Mouse (Mus musculus) testis, postnatal 14 days (tissue): ENCODE measurements at regions not wholly inside any gene's neighbourhood (a gene's known extent, or its start where the extent isn't known, plus 50 kb on each side); places are given as distances from the start of the nearest gene placed in this dataset.

Source experiments
- DNase-seq: peaks from one replicate; pipeline ENCODE4 v3.0.0; 2021; ENCODE audit warnings: low spot score

DNA sequence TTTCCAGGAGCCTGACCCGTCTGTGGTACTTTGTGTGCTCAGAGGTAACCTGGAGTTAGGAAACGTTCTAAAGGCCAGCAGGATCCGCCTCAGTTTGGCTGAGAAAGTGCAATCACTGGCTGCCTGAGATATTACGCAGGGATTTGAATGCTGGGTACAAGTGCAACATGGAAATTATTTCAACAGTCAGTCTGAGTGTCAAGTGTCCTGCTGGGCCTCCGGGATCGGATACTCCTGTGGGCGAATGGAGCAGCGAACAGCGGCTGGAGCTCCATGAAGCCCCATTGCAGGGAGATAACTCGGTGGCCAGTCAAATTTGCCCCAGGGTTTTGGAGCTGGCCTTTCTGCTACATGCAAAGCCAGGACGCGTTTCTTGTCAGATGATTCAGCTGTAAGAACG lies 332.4 kb downstream of the Foxo1 start:
- no peak for DNase-seq

DNA sequence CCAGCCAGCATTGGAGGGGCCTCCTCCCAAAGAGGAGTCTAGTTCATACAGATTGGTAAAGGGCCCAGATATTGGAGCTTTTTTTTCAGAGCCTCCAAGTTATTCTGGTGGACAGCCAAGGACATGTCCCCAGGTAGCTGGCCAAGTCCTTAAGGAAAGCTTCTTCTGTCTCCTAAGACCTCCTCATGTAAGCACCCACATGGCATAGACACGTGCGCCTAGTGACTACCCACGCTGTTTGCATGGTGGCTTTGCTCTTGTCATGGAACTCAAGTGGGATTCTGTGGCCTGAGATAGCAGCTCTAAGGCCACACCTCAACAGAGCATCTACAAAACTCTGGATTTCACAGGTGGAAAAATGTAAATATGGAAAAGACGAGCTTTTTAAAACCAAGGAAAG lies 332.0 kb downstream of the Foxo1 start:
- no peak for DNase-seq

DNA sequence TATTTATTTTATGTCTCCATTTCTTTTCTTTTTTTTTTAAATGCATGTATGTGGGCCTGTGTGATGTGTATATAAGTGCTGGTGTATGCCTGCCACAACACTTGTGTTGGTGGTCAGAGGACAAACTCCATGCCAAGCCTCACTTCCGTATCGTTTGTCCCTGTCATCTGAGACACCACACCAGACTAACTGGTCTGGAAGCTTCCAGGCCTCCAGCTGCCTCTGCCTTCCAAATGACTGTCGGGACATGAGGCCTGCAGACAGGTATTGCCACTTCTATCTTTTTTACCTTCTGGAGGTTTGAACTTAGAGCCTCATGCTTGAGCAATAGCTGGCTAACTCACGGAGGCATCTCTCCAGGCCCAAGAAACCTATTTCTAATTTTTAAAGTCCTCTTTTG lies 318.3 kb downstream of the Foxo1 start:
- no peak for DNase-seq

DNA sequence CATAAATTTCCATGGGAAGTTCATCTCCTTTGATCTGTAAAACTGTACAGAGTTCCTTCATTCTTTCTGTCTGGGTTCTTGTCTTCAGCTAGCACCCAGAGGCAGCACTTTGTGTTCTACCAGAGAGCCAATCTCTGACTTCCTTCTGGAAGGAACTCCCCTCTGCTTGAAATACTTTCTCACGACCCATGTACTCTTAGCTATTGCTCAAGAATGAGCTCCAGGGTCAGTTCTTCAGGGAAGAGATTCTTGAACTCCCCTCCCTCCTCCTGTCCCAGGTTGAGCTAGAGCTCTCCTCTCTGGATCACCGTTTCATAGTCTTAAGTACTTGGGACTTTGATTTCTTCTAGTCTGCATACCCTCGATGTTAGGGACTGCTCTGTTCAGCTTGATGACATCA lies 311.8 kb downstream of the Foxo1 start:
- DNase-seq: no peak

DNA sequence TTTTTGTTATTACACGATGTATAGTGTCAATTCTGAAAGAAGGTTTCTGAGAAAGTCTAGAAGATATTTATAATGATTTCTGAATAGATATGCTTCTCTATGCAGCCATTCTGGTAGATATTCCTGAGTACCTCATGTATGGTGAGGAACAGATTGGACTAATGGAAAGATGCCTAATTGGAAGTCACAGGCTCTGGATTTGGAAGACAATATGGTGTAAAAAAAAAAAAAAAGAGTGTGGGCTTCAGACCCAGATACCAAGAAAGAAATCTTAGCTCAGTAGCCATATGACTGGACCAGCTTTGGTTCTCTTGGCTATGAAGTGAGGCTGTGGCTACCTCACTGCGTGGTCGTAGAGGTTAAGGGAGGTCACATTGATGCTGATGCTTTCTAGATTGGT lies 311.0 kb downstream of the Foxo1 start:
- no peak for DNase-seq

DNA sequence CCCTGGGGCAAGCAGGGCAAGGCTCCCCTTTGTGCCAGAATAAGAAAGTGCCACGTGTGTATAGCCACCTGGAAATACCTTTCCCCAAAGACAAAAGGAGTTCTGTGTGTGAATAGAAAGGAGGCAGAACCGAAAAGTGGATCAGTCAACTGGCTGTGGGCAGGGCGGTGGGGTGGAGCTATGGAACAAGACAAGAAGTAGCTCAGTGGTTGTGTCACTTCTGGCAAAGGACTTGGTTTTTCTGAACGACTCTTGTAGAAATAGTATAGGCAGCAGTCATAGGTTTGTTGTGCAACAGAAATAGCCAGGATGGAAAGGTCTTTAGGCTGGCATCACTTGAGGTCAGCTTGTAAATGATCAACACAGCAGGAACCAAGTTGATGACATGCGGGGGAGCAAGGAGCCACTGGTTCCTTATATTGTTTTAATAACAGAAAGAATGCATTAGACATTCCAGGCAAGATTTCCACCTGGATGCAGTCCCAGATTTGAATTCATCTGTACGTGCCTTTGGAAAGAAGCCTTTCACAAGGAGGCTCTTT lies 308.6 kb downstream of the Foxo1 start:
- no peak for DNase-seq

DNA sequence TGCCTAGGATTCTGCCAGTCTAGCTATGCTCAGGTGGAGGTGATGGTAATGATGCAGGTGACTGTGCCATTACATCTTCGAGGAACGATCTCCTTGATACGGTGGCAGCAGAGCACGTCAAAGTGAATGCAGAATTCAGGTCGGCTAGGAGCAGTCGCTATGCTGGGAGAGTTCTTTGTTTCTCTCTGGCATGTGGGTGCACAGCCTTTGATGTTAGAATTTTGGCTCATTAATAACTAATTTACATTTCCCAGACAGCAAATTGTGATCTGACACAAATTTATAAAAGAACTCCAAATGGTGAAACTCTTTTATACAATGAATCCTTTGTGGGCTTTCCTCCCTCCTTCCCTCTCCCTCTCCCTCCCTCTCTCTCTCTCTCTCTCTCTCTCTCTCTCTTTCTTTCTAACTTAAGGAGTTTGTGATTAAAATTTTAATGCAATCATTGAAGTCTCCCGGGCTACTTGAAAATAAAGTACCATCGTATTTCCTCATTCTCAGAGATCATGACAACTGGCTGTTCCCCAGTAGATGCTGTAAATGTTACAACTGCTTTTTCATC lies 307.2 kb downstream of the Foxo1 start:
- DNase-seq: no peak

DNA sequence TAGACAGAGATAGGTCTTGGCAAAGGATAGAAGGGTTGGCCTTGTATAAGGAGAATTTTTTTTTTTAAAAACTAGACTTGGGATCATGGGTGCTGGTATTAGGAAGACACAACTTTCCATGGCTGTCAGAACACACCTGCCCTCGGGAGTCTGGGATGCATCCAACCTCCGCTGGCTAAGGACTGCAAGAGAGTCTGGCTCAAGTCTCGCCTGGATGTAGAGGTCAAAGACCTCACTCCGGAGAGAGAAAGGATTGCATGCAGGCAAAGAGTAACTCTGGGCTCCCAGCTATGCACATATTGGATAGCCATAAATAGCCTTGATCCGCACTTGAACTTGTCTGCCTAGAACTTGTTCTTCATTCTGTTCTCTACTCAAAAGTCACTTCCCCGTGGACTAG lies 306.2 kb downstream of the Foxo1 start:
- DNase-seq: no peak

DNA sequence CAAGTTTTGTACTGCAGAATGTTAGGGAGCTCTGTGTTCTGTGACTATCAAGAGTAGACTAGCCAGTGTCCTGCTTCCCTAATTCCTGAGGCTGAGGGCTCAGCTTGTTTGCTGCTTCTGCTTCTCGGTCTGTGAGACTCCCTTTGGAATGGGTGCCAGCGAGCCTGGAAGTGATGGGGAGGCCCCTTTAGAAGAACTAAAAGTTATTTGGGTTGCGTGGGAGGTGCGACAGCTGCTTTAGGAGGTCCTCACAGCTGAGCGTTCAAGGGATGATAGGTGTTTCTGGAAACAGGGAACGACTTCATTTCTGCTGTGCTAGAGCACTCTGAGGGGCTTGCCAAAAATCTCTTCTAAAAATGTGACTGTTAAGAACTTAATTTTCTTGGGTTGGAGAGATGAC lies 305.7 kb downstream of the Foxo1 start:
- DNase-seq: peak; percentile 25

DNA sequence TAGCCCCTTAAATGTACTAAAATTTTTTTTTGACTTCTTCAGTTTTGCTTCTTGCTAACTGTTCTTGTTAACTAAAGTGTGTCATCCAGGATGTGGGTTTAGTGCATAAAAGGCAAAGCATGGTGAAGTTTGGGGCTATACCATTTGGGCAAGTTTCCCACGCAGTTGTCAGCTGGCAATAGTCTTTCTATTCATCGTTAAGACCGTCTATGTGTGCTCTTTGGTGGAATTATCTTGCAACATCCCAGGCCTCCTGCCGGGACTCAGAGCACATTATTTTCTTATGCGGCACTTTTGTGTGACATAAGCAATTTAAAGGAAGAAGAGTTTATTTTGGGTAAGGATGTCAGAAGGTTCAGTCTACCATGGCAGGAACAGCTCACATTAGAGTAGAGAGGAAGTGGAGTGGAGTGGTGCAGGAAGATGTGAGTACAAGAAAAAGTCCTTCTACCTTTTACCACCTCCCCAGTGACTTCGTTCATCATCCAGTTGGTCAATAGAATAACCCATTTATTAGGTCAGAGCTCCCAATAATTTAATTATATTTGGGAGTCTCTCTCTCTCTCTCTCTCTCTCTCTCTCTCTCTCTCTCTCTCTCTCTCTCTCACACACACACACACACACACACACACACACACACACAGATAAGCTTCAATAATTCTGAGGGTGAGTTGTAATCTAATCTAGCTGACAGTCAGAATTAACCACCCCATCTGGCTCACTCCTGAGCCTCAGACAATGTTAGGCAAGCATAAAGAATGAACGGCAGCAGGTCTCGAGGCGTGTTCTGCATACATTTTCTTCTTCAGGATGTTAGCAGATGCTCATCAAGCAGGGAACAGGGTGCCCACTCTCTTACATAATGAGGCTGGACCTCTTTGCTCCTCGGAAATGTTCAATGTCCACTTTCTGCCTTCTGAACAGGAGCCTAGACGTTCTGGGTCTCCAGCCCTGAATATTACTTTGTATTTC lies 304.7 kb downstream of the Foxo1 start:
- no peak for DNase-seq

DNA sequence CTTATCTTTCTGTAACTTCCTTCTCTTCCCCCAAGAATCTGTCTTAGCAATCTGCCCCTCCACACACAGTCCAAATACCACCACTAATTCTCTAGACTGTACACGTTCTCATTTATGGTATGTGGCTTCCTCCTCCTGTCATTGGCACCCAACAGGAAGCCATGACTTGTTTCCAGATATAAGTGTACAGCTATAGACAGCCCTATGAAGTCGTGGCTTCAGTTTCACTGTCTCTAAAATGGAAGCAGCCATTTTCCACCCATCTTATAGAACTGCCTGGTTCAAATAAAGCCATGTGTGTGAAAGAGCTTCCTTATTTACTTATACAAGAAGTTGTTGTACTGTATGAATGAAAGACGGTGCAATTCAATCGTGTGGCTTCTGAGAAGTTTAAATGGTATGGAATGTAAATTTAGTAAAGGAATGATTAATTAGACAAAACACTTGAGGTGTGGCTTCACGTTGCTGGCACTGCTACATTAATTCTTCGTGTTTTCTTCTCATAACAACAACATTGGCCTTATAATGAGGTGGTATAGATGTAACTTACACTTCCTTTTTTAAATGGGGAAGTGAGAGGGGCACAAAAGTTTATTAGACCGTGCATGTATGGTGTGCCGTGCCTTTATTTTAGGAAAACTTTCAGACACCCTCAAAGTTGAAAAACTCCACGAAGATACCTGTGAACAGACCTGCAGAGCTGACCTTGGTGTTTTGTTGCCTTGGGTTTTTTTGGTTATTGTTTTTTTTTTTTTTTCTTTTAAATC lies 299.7 kb downstream of the Foxo1 start:
- no peak for DNase-seq

DNA sequence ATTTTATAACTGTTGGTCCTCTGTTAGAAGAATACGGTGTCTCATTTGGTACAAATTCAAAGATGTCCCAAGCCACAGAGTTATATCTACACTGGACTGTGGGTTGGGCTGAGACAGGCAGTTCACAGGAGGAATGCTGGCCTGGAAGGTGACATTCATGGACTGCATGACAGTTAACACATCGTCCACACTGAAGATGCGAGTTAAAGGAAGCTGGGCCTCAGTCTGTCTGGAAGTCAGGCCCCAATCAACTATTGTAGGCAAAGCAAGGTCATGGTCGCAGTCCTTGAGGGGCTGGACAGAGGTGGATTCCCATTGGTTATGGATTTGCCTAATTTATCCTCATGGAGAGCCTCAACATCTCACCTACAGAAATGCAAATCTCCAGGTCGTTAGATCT lies 295.5 kb downstream of the Foxo1 start:
- no peak for DNase-seq

DNA sequence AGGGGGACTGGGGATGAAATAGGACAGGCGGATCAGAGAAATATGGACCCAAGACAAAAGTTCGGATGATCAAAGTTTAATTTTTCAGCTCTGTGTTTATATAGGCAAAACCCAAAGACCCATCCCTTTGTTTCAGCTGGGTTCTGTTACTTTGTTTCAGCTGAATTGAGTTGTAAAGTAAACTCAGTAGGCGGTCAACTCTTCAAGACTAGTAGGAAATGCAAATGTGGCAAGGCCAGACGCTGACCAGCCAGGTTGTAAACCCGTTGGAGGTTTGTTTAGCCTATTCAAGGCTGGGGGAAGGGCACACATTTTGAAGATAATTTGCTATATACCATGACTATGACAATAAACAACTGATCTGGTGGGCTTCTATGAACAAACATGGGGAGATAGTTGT lies 294.7 kb downstream of the Foxo1 start:
- DNase-seq: no peak

DNA sequence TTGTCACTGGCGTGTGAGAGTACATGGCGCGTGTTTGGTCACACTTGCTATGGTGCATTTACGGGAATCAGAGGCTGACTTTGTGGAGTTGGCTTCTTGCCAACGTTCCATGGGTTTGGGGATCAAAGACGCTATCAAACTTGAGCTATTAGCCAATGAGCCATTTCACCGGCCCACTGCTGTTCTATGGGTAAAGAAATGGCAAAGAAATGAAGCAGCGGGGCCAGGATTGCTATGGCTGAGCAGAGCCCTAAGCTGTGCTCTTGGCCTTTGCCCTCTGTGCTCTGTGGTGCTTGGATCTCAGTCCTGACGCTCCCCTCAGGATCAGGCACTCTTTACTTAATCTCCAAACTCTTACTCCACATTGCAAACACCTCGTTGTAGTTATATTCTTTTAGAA lies 291.3 kb downstream of the Foxo1 start:
- no peak for DNase-seq

DNA sequence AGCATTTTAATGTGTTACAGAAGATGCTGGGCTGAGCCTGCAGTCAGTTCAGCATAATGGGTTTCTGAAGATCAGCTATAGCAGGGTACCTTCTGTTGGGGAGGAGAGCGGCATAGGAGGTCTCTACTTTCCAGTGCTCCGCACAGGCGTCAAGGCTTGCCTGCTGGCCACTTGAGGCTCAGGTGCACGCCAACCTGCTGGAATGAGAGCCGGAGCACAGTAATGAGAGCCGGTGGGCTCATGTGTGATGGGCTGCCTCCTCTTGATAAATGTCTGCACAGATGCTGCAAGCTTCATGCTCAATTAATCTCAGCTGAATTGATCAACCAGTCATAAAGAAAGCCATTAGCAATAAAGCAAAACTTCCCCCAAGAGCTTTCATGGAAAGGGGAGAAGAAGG lies 290.6 kb downstream of the Foxo1 start:
- DNase-seq: no peak

DNA sequence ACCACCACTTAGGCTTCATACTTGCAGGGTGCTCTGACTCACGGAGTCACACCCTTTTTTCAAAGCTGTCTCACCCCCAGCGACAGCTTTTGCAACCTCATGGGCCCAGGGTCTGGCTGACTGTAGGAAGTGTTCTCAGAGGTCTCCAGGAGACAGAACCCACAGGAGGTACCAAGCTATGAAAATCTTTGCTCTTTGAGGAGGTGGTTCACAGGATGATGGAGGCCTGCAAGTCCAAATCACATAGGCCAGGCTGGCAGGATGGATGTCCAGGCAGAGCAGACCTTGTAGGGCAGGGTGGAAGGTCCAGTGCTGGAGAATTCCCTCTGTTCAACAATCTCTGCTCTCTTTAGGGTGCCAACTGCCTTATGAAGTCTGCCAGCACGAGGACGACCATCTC lies 289.2 kb downstream of the Foxo1 start:
- no peak for DNase-seq

DNA sequence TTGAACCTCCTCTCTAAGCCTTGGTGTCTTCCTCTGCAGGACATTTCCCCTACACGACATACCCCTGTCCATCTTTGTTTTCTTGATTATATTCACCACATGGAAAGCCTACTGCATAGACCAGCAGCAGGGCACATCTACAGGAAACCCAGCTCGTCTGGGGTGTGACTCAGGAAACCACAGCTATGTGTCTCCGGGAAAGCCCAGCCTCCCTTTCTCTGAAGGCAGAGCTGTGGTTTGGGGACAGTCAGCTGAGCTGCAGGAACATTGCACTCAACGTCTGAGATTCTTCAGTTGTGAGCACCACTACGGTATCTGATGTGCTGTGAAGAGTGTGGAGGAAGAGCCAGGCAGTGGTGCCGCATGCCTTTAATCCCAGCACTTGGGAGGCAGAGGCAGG lies 286.9 kb downstream of the Foxo1 start:
- DNase-seq: no peak

DNA sequence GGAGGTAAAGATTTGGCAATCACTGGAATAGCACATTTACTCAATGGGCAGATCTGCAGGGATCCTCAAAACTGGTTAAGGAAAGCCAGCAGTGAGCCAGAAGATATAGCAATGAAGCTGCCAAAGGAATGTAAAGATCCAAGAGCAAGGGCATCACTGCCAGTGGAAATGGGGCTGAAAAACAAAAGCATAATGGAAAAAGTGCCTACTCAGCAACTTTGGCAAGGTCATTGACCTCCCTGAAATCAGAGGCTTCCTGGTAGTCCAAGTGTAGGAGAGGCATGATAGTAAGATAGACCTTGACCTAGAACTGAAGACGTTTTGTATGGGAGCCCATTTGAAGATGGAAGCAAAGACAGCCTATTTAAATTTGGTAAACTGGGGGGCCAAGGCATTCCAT lies 286.4 kb downstream of the Foxo1 start:
- DNase-seq: no peak

DNA sequence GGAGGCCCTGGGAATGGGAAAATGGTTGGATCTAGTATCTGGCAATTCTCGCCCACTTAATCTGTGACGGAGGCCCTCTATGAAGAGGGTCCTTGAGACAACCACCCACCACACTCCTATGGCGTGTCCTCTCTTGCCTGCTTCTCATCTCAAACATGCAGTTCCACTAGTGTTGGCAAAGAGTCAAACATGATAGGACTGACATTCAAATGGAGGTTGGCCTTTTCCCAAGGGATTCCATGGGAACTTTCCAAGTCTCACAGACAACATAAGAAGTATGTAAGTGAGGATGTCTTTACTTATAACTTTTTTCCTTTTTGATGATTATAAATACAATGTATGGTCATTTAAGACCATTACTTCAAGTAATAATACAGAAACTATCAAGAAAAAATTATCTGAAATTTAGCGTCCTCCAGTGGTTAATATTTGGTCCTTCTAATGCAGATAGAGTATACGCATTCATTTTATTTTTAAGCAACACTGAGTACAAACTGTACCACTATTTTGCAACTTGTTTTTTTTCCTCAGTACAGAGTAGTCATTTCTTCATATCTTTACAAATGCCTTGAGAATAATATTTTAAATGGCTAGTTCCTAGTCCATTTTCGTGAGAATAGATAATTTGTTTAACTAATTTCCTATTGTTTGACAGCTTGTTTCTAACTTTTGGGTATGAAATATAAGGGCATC lies 280.2 kb downstream of the Foxo1 start:
- DNase-seq: no peak

DNA sequence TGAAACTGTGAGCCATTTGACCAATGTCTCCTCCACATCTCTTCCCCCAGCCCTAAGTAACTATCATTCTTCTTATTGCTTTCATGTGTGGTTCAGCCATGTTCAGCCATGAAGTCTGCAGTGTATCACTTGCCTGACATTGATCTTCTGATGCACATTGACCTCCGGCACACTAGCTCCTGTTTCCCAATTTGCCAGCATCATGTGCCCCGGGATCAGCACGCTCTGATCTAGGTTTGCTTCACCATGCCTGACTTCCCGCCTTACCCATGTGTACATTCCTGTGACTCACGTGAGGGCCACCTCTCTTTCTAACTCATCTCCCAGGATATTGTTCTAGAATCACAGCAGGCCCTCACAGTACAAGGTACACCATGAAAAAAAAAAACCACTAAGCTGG lies 277.9 kb downstream of the Foxo1 start:
- no peak for DNase-seq

DNA sequence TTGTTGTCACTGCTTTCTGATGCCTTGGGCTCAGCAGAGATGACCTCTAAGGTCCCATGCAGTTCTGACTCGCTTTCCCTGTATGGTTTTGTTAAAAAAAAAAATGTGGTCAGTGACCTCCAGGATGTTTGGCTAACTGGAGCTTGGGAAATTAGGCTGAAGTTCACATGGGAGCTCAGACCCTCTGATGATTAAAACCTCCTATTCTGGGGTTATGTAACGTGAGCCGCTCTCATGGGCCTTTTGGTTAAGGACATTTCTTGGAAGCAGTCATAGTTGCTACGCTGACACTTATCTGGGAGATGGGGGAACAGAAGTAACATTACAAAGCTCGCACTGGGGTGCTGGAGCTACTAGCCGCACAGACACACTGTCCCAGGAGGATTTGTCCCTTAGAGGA lies 274.9 kb downstream of the Foxo1 start:
- no peak for DNase-seq

DNA sequence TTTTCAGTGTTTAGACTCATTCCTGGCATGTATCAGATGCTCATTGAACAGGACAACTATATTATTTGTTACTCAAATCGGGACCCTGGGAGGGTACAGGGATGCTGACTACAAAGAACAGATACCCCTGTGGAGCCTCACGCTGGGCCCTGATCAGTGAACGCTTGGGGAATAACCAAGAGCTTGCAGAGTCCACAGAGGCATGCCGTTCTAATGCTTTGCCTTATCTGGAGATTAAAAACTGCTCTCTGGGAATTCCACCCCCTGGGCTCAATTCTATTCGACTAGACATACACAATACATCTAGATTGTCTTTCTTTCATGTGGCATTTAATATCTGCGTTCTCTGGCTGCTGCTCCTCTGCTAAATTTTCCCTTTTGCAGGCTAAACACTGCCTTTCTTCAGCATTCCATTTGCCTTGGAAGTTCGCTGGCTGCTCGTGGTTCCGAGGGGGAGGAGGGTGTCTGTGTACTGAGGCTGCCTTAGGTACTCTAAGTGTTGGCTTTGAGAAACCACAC lies 272.8 kb downstream of the Foxo1 start:
- DNase-seq: no peak
